Mouse (Mus musculus) heart, postnatal 4 days (tissue): Measurements from ENCODE around the gene Smco4. TPM values are rescaled to one million over a fixed set of nuclear protein-coding genes. Genes with fewer than 3 reads are reported as not detected.

Source experiments
- DNase-seq: peaks from one replicate; pipeline ENCODE4 v3.0.0; 2021
- total RNA-seq, 2 experiments: library from RNA; stranded (reverse); gene quantifications; 2 replicates each; pipeline ENCODE4 v1.2.3; 2021

The Smco4 gene
- total RNA-seq, 2 experiments from 2014 or later = 23.1 to 23.9 TPM

GRCm38 (mm10) chr9:15507431-15507875 is 14.2 kb downstream of the Smco4 start:
- DNase-seq = no peak

- no peak for DNase-seq
These were observed 16.1 kb downstream of the Smco4 start for GRCm38 (mm10) chr9:15509363-15509762.

GRCm38 (mm10) chr9:15510557-15511310 is 17.5 kb downstream of the Smco4 start:
- DNase-seq = no peak

GRCm38 (mm10) chr9:15512918-15513317 is 19.7 kb downstream of the Smco4 start:
- DNase-seq = peak; percentile 36

GRCm38 (mm10) chr9:15516007-15516406 is 22.8 kb downstream of the Smco4 start:
- no peak for DNase-seq

GRCm38 (mm10) chr9:15517979-15518378 is 24.7 kb downstream of the Smco4 start:
- DNase-seq = no peak

- no peak for DNase-seq
These were observed 29.1 kb downstream of the Smco4 start for GRCm38 (mm10) chr9:15522348-15522747.

- DNase-seq = no peak
These were observed 29.7 kb downstream of the Smco4 start for GRCm38 (mm10) chr9:15522887-15523286.

GRCm38 (mm10) chr9:15523646-15524045 is 30.4 kb downstream of the Smco4 start:
- DNase-seq = no peak

- DNase-seq = no peak
These were observed 32.0 kb downstream of the Smco4 start for GRCm38 (mm10) chr9:15525246-15525645.

GRCm38 (mm10) chr9:15526539-15526938 is 33.3 kb downstream of the Smco4 start:
- DNase-seq = no peak

GRCm38 (mm10) chr9:15527846-15528245 is 34.6 kb downstream of the Smco4 start:
- no peak for DNase-seq

- DNase-seq = no peak
These were observed 35.1 kb downstream of the Smco4 start for GRCm38 (mm10) chr9:15528368-15528767.

- peak; percentile 74 for DNase-seq
These were observed 36.2 kb downstream of the Smco4 start for GRCm38 (mm10) chr9:15529275-15529964.

GRCm38 (mm10) chr9:15529965-15530320 is 36.7 kb downstream of the Smco4 start:
- no peak for DNase-seq

GRCm38 (mm10) chr9:15531204-15531603 is 38.0 kb downstream of the Smco4 start:
- DNase-seq = no peak

GRCm38 (mm10) chr9:15533336-15534070 is 40.3 kb downstream of the Smco4 start:
- no peak for DNase-seq

- no peak for DNase-seq
These were observed 40.9 kb downstream of the Smco4 start for GRCm38 (mm10) chr9:15534110-15534509.

GRCm38 (mm10) chr9:15535418-15535817 is 42.2 kb downstream of the Smco4 start:
- no peak for DNase-seq

GRCm38 (mm10) chr9:15536861-15537426 is 43.7 kb downstream of the Smco4 start:
- no peak for DNase-seq

GRCm38 (mm10) chr9:15537455-15538048 is 44.3 kb downstream of the Smco4 start:
- no peak for DNase-seq

GRCm38 (mm10) chr9:15538979-15539533 is 45.8 kb downstream of the Smco4 start:
- DNase-seq = no peak
